Mouse (Mus musculus) hindlimb bud, embryonic 11.5 days (tissue): ENCODE data around the gene Shb.

Experiments used
- DNase-seq: peaks from one replicate; pipeline ENCODE4 v3.0.0-alpha.2; 2012; ENCODE audit warnings: low read depth, low spot score; ENCODE audit errors: extremely low spot score

The Shb gene

DNA sequence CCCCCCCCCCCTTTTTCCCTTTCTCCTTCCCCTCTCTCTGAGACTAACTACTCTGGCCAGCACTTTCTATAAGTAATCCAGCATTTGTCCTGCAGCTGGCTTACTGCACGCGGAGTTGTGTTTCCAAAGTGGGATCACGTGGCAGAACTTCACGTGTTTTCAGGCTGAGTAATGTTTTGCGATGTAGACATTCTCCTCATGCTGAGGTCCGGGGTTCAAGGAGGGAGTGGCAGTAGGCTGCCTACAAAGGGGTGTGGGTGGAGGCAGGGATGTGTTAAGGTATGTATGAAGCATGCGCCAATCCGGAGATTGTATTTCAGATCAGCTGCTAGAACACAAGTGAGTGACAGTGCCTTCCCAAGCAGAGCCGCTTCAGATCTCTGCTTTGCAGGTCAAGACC is 72.9 kb downstream of the Shb start:
- DNase-seq, result no peak

DNA sequence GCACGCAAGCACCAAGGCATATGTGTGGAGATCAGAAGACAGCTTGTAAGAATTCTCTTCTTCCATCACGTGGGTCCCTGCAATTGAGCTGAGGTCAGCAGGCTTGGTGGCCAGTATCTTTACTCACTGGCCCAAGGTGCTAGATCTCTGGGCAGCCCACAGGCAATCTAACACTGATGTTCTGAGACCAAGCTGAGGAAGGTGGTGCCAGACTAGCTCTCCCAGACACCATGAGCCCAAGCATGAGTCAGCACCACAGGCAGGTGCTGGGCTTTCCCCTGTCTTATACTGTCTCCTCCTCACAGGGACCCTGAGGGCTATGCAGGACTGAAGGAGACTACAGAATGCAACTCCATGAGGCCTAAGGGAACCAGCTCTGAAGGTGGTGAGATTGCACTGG is 74.7 kb downstream of the Shb start:
- no peak for DNase-seq

DNA sequence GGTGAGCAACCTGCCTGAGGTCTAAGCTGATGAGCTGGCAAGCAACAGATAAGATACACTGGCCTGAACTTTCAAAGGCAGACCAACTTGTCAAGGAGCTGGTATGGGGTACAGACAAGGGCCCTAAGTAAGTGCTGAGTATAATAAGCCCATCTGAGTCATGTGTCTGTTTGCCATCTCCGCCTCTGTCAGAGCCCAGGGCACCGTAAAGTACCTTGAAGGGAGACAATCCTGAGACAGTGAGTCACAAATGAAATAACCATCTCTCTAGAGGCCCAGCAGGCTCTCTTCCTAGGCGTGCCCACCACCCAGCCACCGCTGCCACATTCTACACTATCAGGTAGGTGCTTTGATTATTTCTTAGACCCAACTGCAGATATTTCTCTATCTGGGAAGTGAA is 77.3 kb downstream of the Shb start:
- no peak for DNase-seq

DNA sequence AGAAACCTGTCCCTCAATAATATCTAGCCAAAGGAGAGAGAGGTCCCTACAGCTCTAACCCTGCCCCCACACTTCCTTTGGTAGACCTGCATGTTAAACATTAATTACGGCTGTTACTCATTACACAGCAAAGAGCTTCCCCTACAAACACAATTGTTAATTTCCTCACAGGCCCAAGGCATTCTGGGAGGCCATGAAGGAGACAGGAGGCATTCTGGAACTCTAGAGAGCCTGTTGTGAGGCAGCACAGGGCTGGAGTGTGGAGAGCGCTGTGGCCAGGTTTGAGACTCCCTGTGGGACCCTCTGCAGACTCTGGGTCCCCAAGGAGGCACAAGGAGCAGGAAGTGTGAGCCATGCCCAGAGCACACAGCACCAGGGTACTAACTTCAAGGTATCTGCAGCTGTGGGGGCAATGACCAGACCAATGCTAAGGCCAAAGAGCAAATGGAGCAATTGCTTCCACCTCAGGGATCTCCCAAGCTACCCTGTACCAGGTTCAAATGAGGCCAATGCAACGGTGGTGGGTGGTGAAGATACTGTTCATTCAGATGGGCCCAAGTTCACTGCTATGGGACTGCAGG is 78.9 kb downstream of the Shb start:
- DNase-seq, result no peak

DNA sequence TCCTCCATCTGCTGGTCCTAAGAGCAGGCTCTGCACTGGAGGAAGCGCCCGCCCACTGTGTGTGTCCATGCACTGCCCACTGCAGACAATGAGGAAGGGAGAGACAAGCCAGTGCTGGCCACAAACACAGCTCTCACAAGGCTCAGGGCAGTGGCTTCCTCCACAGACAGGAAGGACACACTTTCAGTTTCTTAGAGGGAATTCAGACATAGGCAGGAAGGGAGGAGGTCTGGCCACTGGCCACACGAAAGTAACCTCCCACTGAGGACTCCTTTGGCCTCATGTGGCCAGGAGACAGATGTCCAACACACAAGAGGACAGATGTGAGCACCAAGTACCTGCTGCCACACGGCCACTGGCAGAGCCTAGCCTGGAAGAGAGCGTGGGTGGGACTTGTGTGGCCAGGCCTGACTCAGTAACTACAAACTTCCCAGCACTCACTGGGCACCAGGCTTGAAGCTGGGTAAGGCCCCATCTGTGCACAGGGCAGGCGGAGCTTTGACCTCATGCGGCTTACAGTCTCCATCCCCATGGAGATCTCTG is 79.6 kb downstream of the Shb start:
- DNase-seq, result no peak

GRCm38 (mm10) chr4:45449012-45449411 is 83.3 kb downstream of the Shb start:
- no peak for DNase-seq

DNA sequence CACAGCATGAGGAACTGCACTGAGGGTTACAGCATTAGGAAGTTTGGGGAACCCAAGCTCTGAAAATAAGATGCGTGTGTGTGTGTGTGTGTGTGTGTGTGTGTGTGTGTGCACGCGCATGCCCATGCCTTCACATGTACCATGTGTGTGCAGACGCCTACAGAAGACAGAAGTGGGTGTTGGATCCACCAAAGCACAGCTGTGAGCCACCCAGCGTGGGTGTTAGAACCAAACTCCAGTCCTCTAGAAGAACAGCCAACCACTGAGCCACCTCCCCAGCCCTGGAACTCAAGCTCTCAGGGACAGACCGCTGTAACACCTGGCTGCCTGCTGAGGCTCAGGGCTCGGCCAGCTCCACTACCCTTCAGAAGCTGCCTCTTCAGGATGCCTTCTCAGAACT is 83.8 kb downstream of the Shb start:
- DNase-seq, result no peak

DNA sequence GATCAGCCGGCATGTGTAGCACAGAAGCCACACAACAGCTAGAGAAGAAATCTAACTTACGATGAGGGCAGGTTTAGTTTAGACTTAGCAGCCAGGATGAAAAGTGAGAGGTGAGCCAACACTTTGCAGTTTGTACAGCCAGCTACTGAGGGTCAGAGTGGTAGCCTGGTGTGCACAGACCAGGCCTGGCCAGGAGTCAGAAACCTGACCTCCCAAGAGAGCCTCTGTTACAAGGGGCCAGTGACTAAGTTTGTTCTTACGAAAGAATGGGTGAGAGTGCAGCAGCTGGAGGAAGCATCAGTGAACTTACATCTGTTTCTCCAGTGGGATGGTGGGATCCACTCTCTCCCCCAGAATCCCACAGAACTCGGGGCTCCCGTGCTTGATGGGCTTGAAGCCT is 85.1 kb downstream of the Shb start:
- DNase-seq, result no peak

DNA sequence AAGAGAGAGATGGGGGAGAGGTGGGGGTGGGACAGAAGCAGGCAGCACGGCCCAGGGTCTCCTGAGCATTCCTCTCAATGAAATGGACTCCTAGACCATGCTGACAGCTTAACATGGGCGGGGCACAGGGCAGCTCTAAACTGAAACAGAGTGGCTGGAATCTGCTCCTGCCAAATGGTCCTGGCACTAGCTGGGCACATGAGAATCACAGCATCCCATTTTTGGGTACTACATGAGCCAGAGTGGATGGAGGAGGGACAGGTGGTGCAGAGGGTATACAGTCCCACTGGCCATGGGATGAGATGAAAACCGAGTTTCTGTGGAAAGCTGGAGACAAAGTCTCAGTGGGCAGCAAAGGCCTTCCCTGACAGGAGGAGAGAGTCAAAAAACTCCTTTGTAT is 87.0 kb downstream of the Shb start:
- no peak for DNase-seq

- no peak for DNase-seq
These were observed 87.5 kb downstream of the Shb start for GRCm38 (mm10) chr4:45444813-45445212.

GRCm38 (mm10) chr4:45443652-45444051 is 88.6 kb downstream of the Shb start:
- no peak for DNase-seq

GRCm38 (mm10) chr4:45442237-45442636 is 90.0 kb downstream of the Shb start:
- DNase-seq, result no peak

DNA sequence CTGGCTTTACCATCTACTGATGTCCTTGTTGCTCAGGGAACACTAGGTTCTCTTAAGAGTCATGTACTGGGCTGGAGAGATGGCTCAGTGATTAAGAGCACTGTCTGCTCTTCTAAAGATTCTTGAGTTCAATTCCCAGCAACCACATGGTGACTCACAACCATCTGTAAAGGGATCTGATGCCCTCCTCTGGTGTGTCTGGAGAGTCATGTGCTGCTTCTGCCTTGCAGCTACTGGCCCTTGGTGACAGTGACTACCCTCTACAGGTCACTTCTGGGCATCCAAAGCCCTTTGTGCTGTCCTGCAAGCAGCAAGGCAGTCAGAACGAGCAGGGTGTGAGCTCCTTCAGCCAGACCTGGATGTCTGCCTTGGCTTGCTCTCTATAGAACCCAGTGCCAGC is 90.5 kb downstream of the Shb start:
- DNase-seq, result no peak

DNA sequence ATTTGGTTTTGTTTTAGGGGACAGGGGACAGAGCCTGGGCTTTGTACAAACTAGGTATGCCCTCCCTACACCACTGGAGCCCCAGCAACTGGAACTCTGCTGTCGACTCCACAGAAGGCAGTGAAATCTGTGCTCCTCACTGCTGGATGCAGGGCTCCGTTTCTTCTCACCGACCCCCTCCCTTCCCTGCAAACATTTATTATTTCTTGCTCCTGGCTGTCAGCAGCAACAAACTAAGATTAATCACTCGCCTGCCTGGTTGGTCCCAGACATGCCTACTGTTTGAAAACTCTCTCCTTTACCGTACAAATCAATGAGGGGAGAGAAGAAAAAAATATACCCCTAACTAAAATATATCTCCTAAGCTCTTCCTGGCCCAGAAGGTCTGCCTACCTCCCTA is 93.0 kb downstream of the Shb start:
- DNase-seq, result no peak

GRCm38 (mm10) chr4:45437010-45437409 is 95.3 kb downstream of the Shb start:
- no peak for DNase-seq

GRCm38 (mm10) chr4:45436383-45436913 is 95.8 kb downstream of the Shb start:
- DNase-seq, result no peak

DNA sequence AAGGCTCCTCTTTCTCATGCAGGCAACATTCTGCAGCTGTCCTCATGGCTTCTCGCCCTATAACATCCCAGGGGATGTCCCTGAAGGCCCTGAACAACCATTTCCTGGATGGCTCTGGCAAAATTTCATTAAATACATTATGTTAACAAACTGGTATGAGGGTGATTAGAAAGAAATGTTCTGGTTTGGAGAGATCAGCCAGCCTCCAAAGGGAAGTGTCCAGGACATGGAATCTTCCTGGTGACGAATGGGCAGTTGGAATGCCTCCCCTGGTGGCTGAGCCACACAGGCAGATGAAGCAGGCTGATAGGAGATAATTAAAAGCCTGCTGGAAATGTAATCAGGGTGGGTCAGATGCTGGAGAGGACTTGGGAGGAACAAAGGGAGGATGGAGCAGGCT is 96.4 kb downstream of the Shb start:
- DNase-seq, result no peak

DNA sequence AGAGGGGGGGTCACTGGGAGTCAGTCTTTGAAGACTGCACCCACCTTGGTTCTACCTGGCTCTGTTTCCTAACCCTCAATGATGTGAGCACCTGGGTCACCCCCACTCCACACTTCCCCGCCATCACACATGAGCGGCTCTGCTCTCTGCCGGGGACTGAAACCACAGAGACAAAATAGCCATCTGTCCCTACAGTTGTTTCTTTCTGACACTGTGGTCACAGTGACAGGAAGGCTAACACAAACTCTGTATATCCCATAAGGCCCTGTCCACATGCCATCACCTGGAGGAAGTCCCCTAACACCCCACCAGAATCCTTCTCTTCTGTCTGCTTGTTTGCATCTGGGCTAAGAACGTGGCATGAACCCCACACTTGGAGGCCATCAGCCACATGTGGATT is 97.6 kb downstream of the Shb start:
- DNase-seq, result no peak

DNA sequence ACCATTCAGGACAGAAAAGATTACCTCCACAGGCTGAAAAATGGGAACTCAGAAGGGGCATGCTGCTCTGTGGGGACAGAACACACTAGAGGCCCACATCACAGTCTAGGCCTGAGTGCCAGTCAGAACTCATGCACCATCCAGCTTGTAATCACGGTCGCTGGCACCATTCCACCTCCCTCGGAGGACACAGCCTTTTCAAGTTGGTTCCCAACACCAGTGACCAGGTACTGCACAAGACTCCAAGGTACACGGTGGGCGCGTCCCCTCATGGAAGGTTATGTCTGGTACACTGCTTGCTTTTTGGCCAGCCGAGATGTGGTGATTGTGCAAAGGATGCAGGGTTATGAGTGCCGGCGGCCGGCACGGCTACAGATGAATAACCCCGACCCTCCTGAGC is 98.2 kb downstream of the Shb start:
- no peak for DNase-seq

DNA sequence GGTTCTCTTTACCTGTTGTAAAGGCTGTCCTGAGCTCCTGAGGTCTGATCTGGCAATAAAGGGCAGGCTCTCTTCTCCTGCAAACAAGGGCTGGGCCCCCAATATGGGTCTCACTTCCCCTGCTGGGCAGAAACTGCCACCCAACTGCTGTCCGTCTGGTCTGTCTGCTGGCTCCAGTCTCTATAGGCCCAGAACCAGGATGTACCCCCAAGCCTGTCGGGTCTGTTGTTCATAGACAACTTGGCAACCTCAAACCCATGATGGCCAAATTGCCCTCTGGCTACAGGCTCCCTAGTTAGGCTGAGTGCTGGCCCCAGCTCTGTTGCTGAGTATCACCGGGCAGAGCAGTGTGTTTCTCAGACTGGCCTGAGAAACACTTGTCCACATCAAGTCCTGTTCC is 100.5 kb downstream of the Shb start:
- DNase-seq, result no peak

DNA sequence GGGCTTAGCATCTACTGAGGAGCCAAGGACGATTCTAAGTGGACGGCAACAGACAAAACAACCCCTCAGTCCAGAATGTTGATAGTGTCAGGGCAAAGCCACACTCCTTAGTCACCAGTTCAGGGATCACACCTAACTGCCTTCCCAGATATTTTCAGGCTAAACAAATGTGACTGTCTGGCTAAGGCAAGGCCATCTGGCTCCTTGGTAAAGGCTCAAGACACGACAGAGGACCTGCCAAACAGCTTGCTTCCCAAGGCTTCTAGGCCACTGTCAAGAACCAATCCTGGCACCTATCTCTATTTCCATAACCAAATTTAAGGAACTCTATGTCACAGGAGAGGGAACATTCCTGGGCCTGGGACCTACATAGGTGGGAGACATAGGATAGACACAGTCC is 101.0 kb downstream of the Shb start:
- DNase-seq, result no peak

GRCm38 (mm10) chr4:45429451-45429850 is 102.8 kb downstream of the Shb start:
- DNase-seq, result no peak

DNA sequence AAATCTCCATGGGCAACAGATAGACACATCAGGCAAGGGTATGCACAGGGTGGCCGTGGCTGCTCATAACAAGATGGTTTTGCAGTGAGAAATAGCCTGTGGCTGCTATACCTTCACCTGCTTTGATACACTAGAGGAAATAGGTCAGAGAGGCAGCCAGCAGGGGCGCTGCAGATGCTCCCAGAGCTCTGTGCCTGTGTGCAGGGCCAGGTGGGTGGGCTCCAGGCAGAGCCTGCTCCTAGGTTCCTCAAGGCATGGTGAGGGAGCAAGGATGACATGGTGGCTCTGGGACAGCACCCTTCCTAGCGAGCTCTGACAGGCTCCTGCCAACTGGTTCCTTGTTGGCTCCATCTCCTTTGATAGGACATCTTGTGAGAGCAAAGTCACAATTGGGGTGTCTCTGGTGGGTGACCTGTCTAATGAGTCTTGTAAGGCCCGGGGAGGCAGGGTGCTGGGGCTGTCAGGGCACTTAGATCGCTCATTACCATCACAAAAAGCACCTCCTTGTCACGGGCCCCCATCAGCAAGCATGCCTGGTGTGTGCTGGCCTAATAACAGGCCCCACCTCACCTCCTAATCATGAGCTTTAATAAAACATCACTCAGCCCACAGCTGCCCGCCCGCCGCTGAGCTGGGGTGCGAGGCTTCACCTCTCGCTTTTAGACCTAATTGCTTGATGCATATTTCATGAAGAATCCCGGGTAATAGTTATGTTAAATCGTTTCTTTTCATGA is 105.4 kb downstream of the Shb start:
- no peak for DNase-seq
